Mouse (Mus musculus): ENCODE data around the gene Adamts14.

DNA sequence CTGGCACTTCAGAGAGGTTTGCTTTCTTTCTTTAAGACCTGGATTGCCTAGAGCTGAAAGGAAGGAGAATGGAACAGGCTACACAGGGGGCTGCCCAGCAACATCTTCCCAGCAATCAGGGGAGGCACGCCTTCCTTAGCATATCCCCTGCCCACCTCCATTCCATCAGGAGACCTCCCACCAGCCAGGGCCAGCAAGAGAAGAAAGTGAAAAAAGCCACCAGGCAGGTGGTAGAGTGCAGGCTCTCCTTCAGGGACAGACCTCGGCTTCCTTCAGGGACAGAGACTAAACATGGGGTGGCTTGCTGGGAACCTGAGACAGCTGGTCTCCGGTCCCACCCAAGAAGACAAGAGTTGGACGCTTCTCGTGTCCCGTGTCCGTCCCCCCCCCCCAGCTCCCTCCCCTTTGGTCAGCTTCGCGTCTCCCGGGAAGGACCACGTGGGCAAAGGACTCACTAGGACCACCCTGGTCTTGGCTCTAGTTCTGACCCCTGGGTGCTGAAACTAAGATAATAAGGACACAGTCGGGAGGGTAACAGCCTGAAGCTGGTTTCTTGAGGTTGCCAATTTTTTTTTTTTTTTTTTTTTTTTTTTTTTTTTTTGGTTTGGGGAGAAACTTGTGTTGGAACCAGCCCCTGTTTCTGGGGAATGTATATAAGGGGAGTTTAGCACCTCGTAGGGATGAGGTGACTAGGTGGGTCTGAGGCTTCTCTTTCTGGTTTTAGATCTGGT, 98.4 kb downstream of the Adamts14 start:
- TF ChIP-seq EP300 (IDR thresholded peaks at IDR 0.05; ENCODE audit: low read depth) (no peak), CTCF (IDR thresholded peaks at IDR 0.05; ENCODE audit: low read depth) (no peak)

Measured in liver, embryonic 14.5 days (tissue).